Mouse (Mus musculus): ENCODE measurements around the gene Ubxn10. TPM values are rescaled to one million over a fixed set of nuclear protein-coding genes. Genes with fewer than 3 reads are reported as not detected.

Gene Ubxn10
- total RNA-seq (2021): 1 to 10 TPM in 1 of 2 experiments, under 1 TPM in 1; 0.80 to 1.2 TPM

DNA sequence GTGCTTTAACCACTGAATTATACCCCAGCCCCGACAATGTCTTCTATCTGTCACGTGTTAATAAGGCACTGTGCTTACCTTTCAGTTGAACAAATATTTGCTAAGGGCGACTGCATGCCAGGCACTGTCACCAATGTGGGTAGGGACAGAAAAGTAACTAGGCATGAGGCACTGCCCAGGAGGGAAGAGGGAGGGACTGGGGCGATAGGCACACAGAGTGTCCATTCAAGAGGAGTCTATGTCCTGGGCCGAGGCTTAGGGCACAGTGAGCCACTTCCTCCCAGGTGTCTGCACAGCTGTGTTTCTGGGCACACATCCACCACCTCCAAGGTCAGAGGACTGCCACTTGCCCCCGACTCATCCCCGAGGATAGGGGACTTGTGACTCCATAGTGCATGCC lies at the start of gene Ubxn10:
Gene Ubxn10, minus strand, starts transcription at position 137 of the 400 bp plus-strand sequence.
- no peak for DNase-seq

DNA sequence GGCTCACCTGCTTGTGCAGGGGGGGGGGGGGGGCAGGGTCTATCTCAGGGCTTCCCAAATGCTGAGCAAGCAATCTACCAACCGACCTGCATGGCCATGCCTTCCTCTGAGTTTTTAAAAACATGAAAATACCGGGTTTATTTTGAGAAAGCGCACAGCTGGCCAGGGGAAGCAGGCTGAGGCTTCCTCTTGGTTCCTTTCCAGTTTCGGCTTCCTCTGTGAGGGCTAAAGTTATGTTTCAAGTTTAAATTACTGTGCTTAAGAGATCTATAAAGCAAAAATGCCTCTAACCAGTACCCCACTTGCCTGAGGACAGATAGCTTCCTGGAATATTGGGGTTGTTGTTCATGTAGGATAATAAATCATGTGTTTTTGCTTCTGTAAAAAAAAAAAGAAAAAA lies 49.2 kb upstream of the Ubxn10 start:
- DNase-seq: no peak

GRCm38 (mm10) chr4:138785721-138786120 lies 48.8 kb upstream of the Ubxn10 start:
- no peak for DNase-seq

- peak in 1 of 2 experiments; percentile 32 for DNase-seq
Observed at GRCm38 (mm10) chr4:138782098-138782497, 45.1 kb upstream of the Ubxn10 start.

GRCm38 (mm10) chr4:138780300-138780699 lies 43.3 kb upstream of the Ubxn10 start:
- no peak for DNase-seq

DNA sequence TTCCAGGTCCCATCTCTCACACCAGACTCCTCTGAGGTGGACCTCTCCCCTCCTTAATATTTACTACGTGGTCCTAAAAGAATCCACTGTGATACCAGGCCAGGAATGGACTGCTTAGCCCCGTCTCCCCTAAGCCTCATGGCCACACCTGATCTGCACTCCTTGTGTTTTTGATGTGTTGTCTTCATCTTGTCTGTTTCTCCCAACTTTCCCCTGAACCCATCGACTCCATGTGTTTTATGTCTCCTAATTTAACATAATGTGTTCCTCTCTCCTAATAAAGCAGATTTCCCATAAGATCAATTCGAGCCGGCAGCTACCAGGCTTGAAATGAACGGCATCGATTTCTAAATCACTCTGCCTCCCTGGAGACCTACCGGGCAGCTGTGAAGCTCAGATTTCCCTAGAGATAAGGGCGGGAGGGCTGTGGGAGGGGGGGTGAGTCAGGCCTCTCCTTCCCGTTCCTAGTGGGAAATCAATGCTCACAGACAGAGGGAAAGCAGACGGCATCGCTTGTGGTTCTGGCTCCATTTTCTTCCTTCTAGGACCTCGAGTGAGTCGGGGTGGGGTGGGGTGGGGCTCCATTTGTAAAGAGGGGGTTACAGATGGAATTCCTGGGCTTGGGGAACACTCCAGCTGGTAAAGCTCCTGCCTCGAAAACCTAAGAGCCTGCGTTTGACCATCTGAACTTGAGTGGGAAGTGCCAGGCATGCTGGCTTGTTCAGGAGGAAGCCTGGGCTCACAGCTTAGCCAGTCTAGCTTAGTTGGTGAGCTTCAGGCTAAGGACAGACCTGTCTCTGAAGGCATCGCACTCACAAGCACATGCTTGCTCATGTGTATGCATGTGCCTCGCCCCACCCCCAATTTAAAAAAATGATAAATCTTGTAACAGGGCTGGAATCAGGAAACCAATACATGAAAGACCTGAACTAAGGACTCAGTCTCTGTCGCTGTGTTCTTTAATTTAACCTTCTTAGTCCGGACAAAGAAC lies 40.7 kb upstream of the Ubxn10 start:
- no peak for DNase-seq

- no peak for DNase-seq
Observed at GRCm38 (mm10) chr4:138775435-138775834, 38.5 kb upstream of the Ubxn10 start, which contains the start of gene Pla2g2d. Gene Pla2g2d, plus strand, starts transcription at chr4:138775735.

DNA sequence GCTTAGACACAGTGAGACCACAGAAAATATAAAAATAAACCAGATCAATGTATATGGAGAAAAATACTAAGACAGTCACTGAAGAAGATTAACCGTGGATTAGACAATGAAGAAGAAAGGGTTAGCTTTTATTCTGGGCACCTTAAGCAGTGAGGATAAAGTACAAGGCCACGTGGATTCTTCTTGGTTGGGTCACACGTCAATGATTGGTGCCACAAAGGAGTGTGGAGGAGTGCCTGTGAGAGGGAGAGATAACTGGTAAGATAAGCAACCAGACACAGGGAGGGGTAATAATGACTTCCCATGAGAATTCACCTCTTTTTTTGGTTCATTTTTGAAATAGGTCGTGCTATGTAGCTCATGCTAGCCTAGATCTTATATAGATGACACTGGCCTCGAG lies 35.4 kb upstream of the Ubxn10 start:
- DNase-seq: no peak

- no peak for DNase-seq
Observed at GRCm38 (mm10) chr4:138771970-138772369, 35.0 kb upstream of the Ubxn10 start.

DNA sequence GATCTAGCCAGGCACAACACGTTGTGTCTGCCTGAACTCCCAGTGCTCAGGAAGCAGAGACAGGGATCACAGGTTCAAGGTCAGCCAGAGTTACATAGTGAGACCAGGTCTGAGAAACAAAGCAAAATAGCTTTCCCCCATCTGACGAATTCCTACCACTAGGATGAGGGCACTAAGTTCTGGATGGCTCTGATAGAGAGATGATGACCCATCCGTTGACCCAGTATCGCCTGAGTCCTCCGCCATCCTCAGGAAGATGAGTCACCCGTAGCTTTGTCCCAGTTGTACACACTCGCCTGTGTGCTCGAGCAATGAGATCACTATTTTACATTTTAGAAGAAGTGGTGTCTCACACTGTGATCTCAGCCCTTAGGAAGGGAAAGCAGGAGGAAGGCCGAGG lies 25.3 kb upstream of the Ubxn10 start:
- DNase-seq: no peak

DNA sequence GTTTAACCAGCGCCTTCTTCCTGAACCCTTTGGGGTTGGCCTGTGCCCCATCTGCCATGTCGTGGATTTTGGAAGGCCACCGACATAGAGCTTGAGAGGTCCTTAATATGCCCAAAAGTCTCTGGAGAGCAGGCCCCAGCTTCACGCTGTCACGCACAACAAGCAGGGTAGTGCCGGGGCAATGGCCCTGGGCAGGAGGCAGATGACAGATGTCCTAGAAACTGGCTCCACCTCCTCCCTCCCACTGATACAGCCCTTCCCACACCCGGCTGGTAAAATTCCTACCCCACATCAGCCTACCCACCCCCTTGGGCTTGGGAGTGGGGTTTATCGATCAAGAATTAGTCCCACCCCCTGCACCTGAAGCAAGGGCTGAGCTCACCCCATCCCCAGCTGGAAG lies 20.4 kb upstream of the Ubxn10 start, which contains the start of gene Pla2g2f:
Gene Pla2g2f, minus strand, starts transcription at position 211 of the 400 bp plus-strand sequence.
- DNase-seq: no peak

DNA sequence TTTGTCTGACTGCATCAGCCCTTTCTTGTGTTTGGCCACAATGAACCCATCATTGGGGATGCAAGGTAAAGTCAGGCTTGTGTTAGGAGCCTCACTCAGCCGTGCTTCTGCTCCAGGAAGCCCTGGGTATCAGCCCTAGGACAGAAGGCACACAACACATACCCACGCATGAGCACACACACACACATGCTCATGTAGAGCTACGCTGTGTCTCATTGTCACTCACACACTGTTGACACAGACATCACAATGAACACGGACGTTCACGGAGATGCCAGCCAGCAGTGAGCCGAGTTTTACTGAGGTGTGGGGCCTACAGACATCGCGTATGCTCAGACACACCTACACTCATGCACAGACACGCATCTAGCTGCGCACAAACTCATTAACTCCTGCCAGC lies 19.0 kb upstream of the Ubxn10 start:
- peak in 1 of 2 experiments; percentile 13 for DNase-seq

DNA sequence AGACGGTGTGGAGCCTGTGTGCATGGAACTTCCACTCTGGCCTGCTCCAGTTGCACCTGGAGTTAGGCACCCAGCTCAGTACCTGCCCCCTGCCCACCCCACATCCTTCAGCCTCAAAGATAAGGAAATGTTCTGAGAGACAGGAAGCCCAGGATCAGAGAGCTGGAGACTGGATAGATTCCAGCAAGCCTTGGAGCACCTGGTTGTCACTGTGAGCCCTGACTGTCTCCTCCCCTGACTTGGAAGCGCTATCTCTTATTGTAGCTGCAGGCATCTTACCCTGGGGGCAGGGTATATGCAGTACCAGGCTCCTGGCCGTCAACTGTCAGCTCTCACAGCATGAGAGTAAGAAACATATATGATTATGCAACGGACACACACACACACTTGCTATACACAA lies 18.5 kb upstream of the Ubxn10 start:
- DNase-seq: no peak

DNA sequence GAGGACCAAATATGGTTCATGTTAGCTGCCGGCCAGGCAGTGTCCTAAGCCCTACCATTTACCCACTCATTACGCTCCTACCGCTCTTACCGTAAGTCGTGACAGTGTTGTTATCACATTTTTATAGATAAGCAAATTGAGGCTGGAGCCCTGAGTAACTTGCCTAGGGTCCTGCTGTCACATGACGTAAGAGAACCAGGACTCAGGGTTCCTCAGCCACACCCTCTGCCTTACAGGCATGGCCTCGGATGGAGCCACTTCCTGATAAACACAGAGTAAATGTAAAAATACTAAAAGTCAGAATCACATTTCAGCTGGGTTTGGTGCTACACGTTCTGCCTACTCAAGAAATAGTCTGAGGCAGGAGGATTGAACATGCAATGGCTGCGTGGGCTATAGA lies 17.5 kb upstream of the Ubxn10 start:
- no peak for DNase-seq

DNA sequence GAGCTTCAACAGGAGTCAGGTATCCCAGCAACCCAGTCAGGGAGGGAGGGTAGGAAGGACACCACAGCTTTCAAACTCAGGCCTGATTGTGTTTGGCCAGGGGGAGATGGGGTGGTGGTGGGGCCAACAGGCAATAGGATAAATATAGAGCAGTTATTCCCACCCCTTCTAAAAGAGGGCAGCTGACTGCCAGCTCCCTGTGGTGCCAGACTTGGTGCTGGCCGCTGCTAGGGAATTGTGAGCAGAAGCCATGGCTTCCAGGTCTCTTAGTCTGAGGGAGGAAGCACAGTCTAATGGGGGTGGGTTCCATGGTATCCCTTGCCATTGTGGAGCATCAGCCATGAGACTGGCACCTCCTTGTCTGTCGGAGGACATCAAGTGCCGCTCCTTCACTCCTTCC lies 16.6 kb upstream of the Ubxn10 start:
- DNase-seq: no peak

- DNase-seq: no peak
Observed at GRCm38 (mm10) chr4:138752603-138753002, 15.6 kb upstream of the Ubxn10 start.

DNA sequence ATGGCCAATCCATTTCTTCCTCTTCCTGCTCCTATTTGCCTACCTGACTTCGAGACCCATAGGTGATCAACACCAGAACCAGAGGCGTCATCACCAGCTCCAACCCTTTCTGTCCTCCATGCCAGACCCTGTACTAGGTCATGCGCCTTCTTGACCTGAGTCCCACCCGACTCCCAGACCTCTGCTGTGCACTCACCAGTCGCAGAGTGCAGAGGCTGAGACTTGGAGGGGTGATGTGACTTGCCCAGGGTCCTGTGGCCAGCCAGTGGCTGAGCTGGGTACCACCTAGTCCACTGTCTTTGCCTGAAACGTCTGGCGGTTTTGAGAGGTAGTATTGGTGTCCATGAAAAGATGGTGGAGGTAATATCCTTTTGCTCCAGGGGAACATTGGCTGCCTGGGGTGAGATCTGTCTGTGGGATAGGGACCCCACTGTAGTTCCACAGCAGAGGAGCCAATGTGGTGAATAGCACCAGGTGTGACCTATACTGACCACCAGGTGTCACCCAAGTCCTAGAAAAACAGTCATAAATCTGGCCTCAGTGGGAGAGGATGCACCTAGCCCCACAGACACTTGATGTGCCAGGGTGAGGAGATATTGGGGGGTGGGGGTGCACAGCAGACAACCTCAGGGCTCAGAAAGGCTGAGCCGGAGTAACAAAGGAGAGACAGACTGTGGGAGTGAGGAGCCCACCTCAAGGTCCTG lies 11.6 kb upstream of the Ubxn10 start:
- DNase-seq: peak in 1 of 2 experiments; percentile 52

GRCm38 (mm10) chr4:138747851-138748250 lies 10.9 kb upstream of the Ubxn10 start:
- no peak for DNase-seq

- no peak for DNase-seq
Observed at GRCm38 (mm10) chr4:138746866-138747265, 9.9 kb upstream of the Ubxn10 start.

DNA sequence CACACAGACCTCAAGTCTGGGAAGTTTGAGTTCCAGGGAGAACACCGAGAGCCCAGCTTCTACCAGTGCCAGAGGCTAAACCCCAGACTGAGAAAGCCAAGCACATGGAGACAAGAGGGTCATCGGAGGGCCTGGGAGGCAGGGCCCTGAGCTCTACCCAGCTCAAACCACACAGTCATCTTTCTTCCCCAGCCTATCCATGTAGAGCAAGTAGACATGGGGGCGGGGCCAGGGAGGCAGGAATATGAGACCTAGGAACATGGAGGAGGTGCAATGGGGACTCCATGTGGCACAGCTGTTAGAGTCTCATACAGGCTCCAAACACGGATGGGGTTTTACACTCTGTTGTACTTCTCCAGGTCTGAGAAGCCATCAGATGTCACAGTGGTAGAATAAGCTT lies 8.9 kb upstream of the Ubxn10 start:
- no peak for DNase-seq

GRCm38 (mm10) chr4:138739136-138739851 lies 2.3 kb upstream of the Ubxn10 start:
- peak in 1 of 2 experiments; percentile 40 for DNase-seq

GRCm38 (mm10) chr4:138734863-138735262 lies 2.1 kb downstream of the Ubxn10 start:
- DNase-seq: no peak

- no peak for DNase-seq
Observed at GRCm38 (mm10) chr4:138734105-138734504, 2.9 kb downstream of the Ubxn10 start.

Data from layer of hippocampus, postnatal 36 days (tissue).